Mouse (Mus musculus): Measurements from ENCODE around the gene Il1rap. TPM values are rescaled to one million over a fixed set of nuclear protein-coding genes. Genes with fewer than 3 reads are reported as not detected.

Gene Il1rap
- total and polyA plus RNA-seq, 2 experiments from 2014 or later = 10.6 to 15.5 TPM

GRCm38 (mm10) chr16:26608003-26608402 is 26.5 kb downstream of the Il1rap start:
- ATAC-seq (no peak), DNase-seq (ENCODE audit: low spot score) (no peak)
- no peaks in the 10 kb centered on the region for H3K27me3 ChIP-seq (ENCODE audit: insufficient read depth, low read length)
- no peak overlapping the region for H3K4me2 ChIP-seq (ENCODE audit: low read depth, low read length)
- TF ChIP-seq CTCF (IDR thresholded peaks at IDR 0.05; ENCODE audit: low read depth) = no peak
- H3K27ac ChIP-seq = no peak overlapping the region
- whole genome bisulfite sequencing = 91% methylated on average over 2 of the region's 2 CpGs
- H3K4me1 ChIP-seq (ENCODE audit: insufficient read depth, low read length) = no peaks in the 10 kb centered on the region
- H3K36me3 ChIP-seq (ENCODE audit: insufficient read depth, low read length) = no peaks in the 10 kb centered on the region
- H3K4me3 ChIP-seq (ENCODE audit: low read length) = no peak overlapping the region
- no peak overlapping the region for H3K9ac ChIP-seq (replicated peaks; ENCODE audit: low read length)
- no peaks in the 10 kb centered on the region for H3K9me3 ChIP-seq (ENCODE audit: low read length)

- H3K4me3 ChIP-seq (ENCODE audit: low read length) = no peak overlapping the region
- H3K4me2 ChIP-seq (ENCODE audit: low read depth, low read length) = no peak overlapping the region
- no peak for ATAC-seq
- H3K9me3 ChIP-seq (ENCODE audit: low read length) = no peaks in the 10 kb centered on the region
- no peaks in the 10 kb centered on the region for H3K36me3 ChIP-seq (ENCODE audit: insufficient read depth, low read length)
- no peaks in the 10 kb centered on the region for H3K4me1 ChIP-seq (ENCODE audit: insufficient read depth, low read length)
- 39% methylated on average over 1 of the region's 1 CpGs for WGBS
- no peak for TF ChIP-seq CTCF (IDR thresholded peaks at IDR 0.05; ENCODE audit: low read depth)
- H3K27me3 ChIP-seq (ENCODE audit: insufficient read depth, low read length) = no peaks in the 10 kb centered on the region
- no peak overlapping the region for H3K9ac ChIP-seq (replicated peaks; ENCODE audit: low read length)
- no peak overlapping the region for H3K27ac ChIP-seq
- DNase-seq (ENCODE audit: low spot score) = no peak
Observed at GRCm38 (mm10) chr16:26610508-26610907, 29.0 kb downstream of the Il1rap start.

DNA sequence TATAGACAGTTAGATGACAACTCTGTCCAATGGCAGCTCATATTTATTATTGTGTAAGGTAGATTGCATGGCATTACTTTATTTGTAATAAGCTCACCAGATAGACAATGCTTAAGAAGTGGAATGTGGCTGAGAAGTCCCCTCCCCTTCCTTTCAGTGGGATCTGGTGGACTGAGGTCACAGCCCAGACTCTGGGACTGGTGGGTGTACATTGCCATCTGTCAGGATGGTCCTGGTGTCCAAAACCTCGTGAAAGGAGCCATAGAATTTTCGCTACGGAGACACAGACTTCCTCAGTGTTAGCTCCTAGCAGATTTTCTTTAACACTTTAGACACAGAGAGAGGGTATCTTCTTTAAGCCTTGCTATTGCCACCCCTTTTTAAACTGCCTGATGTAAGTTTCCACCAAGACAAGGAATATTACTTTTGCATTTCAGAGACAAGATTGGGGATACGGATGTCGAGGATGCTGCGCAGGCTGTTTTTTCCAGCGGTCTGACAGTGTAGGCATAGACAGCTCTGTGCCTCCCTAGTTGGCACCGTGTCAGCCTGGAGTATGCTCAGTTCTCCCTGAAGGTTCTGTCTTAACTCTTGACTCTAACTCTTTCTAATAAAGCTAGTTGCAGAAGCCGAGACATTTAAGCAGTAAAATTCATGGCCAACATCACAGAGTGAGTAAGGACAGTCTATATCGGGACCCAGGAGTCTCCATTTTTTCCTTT is 31.2 kb downstream of the Il1rap start:
- H3K36me3 ChIP-seq (ENCODE audit: insufficient read depth, low read length) = no peaks in the 10 kb centered on the region
- TF ChIP-seq CTCF (IDR thresholded peaks at IDR 0.05; ENCODE audit: low read depth) = no peak
- H3K9me3 ChIP-seq (ENCODE audit: low read length) = no peaks in the 10 kb centered on the region
- 77% methylated on average over 10 of the region's 10 CpGs for WGBS
- peak; percentile 67; the same call in 1 of the 2 replicates for ATAC-seq
- no peak overlapping the region for H3K27ac ChIP-seq
- H3K9ac ChIP-seq (replicated peaks; ENCODE audit: low read length) = no peak overlapping the region
- H3K4me2 ChIP-seq (ENCODE audit: low read depth, low read length) = no peak overlapping the region
- peak; percentile 32 for DNase-seq (ENCODE audit: low spot score)
- H3K27me3 ChIP-seq (ENCODE audit: insufficient read depth, low read length) = no peaks in the 10 kb centered on the region
- H3K4me1 ChIP-seq (ENCODE audit: insufficient read depth, low read length) = no peaks in the 10 kb centered on the region
- no peak overlapping the region for H3K4me3 ChIP-seq (ENCODE audit: low read length)

- H3K4me3 ChIP-seq (ENCODE audit: low read length) = no peak overlapping the region
- WGBS = 97% methylated on average over 1 of the region's 1 CpGs
- H3K9me3 ChIP-seq (ENCODE audit: low read length) = no peaks in the 10 kb centered on the region
- no peak overlapping the region for H3K27ac ChIP-seq
- ATAC-seq (no peak), DNase-seq (ENCODE audit: low spot score) (no peak)
- H3K4me1 ChIP-seq (ENCODE audit: insufficient read depth, low read length) = no peaks in the 10 kb centered on the region
- no peaks in the 10 kb centered on the region for H3K36me3 ChIP-seq (ENCODE audit: insufficient read depth, low read length)
- TF ChIP-seq CTCF (IDR thresholded peaks at IDR 0.05; ENCODE audit: low read depth) = no peak
- H3K4me2 ChIP-seq (ENCODE audit: low read depth, low read length) = no peak overlapping the region
- H3K9ac ChIP-seq (replicated peaks; ENCODE audit: low read length) = no peak overlapping the region
- no peaks in the 10 kb centered on the region for H3K27me3 ChIP-seq (ENCODE audit: insufficient read depth, low read length)
Observed at GRCm38 (mm10) chr16:26623141-26623540, 41.6 kb downstream of the Il1rap start.

- 75% methylated on average over 3 of the region's 3 CpGs for WGBS
- ATAC-seq (no peak), DNase-seq (ENCODE audit: low spot score) (no peak)
- Histone ChIP-seq H3K27me3 (ENCODE audit: insufficient read depth, low read length) (no peaks in the 10 kb centered on the region), H3K27ac (no peak overlapping the region), H3K9ac (replicated peaks; ENCODE audit: low read length) (no peak overlapping the region), H3K4me3 (ENCODE audit: low read length) (no peak overlapping the region), H3K36me3 (ENCODE audit: insufficient read depth, low read length) (no peaks in the 10 kb centered on the region), H3K9me3 (ENCODE audit: low read length) (no peaks in the 10 kb centered on the region), H3K4me1 (ENCODE audit: insufficient read depth, low read length) (no peaks in the 10 kb centered on the region), H3K4me2 (ENCODE audit: low read depth, low read length) (no peak overlapping the region)
- TF ChIP-seq CTCF (IDR thresholded peaks at IDR 0.05; ENCODE audit: low read depth) = no peak
Observed at GRCm38 (mm10) chr16:26626065-26626464, 44.6 kb downstream of the Il1rap start.

GRCm38 (mm10) chr16:26634800-26635199 is 53.3 kb downstream of the Il1rap start:
- Histone ChIP-seq H3K36me3 (ENCODE audit: insufficient read depth, low read length) (no peaks in the 10 kb centered on the region), H3K9me3 (ENCODE audit: low read length) (no peaks in the 10 kb centered on the region), H3K27me3 (ENCODE audit: insufficient read depth, low read length) (no peaks in the 10 kb centered on the region), H3K9ac (replicated peaks; ENCODE audit: low read length) (no peak overlapping the region), H3K4me1 (ENCODE audit: insufficient read depth, low read length) (no peaks in the 10 kb centered on the region), H3K27ac (no peak overlapping the region), H3K4me2 (ENCODE audit: low read depth, low read length) (no peak overlapping the region), H3K4me3 (ENCODE audit: low read length) (no peak overlapping the region)
- WGBS = 59% methylated on average over 2 of the region's 2 CpGs
- TF ChIP-seq CTCF (IDR thresholded peaks at IDR 0.05; ENCODE audit: low read depth) = no peak
- no peak for ATAC-seq
- no peak for DNase-seq (ENCODE audit: low spot score)

DNA sequence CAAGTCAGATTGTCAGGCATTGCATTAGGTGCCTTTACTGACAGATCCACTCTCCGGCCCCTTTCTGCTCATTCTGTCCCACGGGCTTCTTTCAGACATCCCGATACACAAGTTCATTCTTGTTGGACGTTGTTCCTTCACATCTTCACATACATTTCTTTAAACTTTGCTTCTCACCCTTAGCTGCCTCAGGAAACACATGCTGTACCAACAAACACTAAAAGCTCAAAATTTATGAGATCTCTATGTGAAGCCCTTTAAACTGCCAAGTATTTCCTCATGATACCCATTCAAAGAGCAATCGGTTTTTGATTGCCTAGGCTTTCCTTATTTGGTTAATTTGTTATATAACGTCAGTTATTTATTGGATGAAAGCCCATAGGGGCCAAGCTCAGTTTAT is 61.6 kb downstream of the Il1rap start:
- Histone ChIP-seq H3K9ac (replicated peaks; ENCODE audit: low read length) (no peak overlapping the region), H3K4me1 (ENCODE audit: insufficient read depth, low read length) (no peaks in the 10 kb centered on the region), H3K4me3 (ENCODE audit: low read length) (no peak overlapping the region), H3K27me3 (ENCODE audit: insufficient read depth, low read length) (no peaks in the 10 kb centered on the region), H3K4me2 (ENCODE audit: low read depth, low read length) (no peak overlapping the region), H3K27ac (no peak overlapping the region), H3K9me3 (ENCODE audit: low read length) (no peaks in the 10 kb centered on the region), H3K36me3 (ENCODE audit: insufficient read depth, low read length) (no peaks in the 10 kb centered on the region)
- DNase-seq (ENCODE audit: low spot score) = no peak
- ATAC-seq = no peak
- WGBS = 79% methylated on average over 6 of the region's 6 CpGs
- no peak for TF ChIP-seq CTCF (IDR thresholded peaks at IDR 0.05; ENCODE audit: low read depth)

Data from hindbrain, postnatal 0 days (tissue).